Mouse (Mus musculus): Measurements from ENCODE around the gene Sh3gl2. TPM values are rescaled to one million over a fixed set of nuclear protein-coding genes. Genes with fewer than 3 reads are reported as not detected.

Sh3gl2 gene
- polyA plus RNA-seq, 1 experiment from 2014 or later = 9.7 TPM

GRCm38 (mm10) chr4:85371036-85371435, 166.1 kb downstream of the Sh3gl2 start:
- no peak for ATAC-seq (ENCODE audit: low FRiP score, low TSS enrichment)
- Histone ChIP-seq H3K27me3 (ENCODE audit: control insufficient read depth, insufficient read depth, low read length) (no peaks in the 10 kb centered on the region), H3K27ac (replicated peaks) (no peak overlapping the region), H3K4me1 (replicated peaks; ENCODE audit: control insufficient read depth, insufficient read depth) (no peaks in the 10 kb centered on the region), H3K9me3 (ENCODE audit: control insufficient read depth, low read length) (no peaks in the 10 kb centered on the region), H3K9ac (ENCODE audit: low read length) (no peak overlapping the region), H3K4me2 (replicated peaks; ENCODE audit: low read depth) (no peak overlapping the region), H3K4me3 (ENCODE audit: low read depth, low read length) (no peak overlapping the region), H3K36me3 (ENCODE audit: control insufficient read depth, insufficient read depth, low read length) (no peaks in the 10 kb centered on the region)
- DNase-seq (ENCODE audit: low spot score) = no peak
- WGBS = 66% methylated on average over 6 of the region's 6 CpGs
- peak; percentile 34 for TF ChIP-seq CTCF (IDR thresholded peaks at IDR 0.05; ENCODE audit: low read depth)
- no peak for TF ChIP-seq EP300 (optimal IDR thresholded peaks at IDR 0.05)

- H3K36me3 ChIP-seq (ENCODE audit: control insufficient read depth, insufficient read depth, low read length) = no peaks in the 10 kb centered on the region
- H3K9ac ChIP-seq (ENCODE audit: low read length) = no peak overlapping the region
- H3K4me3 ChIP-seq (ENCODE audit: low read depth, low read length) = no peak overlapping the region
- no peak for ATAC-seq (ENCODE audit: low FRiP score, low TSS enrichment)
- no peak overlapping the region for H3K27ac ChIP-seq (replicated peaks)
- H3K27me3 ChIP-seq (ENCODE audit: control insufficient read depth, insufficient read depth, low read length) = no peaks in the 10 kb centered on the region
- DNase-seq (ENCODE audit: low spot score) = no peak
- TF ChIP-seq CTCF (IDR thresholded peaks at IDR 0.05; ENCODE audit: low read depth) = no peak
- no peak for TF ChIP-seq EP300 (optimal IDR thresholded peaks at IDR 0.05)
- H3K4me1 ChIP-seq (replicated peaks; ENCODE audit: control insufficient read depth, insufficient read depth) = no peaks in the 10 kb centered on the region
- 73% methylated on average over 4 of the region's 4 CpGs for WGBS
- no peaks in the 10 kb centered on the region for H3K9me3 ChIP-seq (ENCODE audit: control insufficient read depth, low read length)
- no peak overlapping the region for H3K4me2 ChIP-seq (replicated peaks; ENCODE audit: low read depth)
Measured at GRCm38 (mm10) chr4:85374801-85375200, 169.9 kb downstream of the Sh3gl2 start.

GRCm38 (mm10) chr4:85376187-85376586, 171.3 kb downstream of the Sh3gl2 start:
- no peak for ATAC-seq (ENCODE audit: low FRiP score, low TSS enrichment)
- 85% methylated on average over 6 of the region's 6 CpGs for WGBS
- H3K9ac ChIP-seq (ENCODE audit: low read length) = no peak overlapping the region

GRCm38 (mm10) chr4:85376610-85377009, 171.7 kb downstream of the Sh3gl2 start:
- no peak overlapping the region for H3K4me2 ChIP-seq (replicated peaks; ENCODE audit: low read depth)
- H3K4me1 ChIP-seq (replicated peaks; ENCODE audit: control insufficient read depth, insufficient read depth) = no peaks in the 10 kb centered on the region
- ATAC-seq (ENCODE audit: low FRiP score, low TSS enrichment) = no peak
- DNase-seq (ENCODE audit: low spot score) = no peak
- no peak overlapping the region for H3K9ac ChIP-seq (ENCODE audit: low read length)
- H3K27me3 ChIP-seq (ENCODE audit: control insufficient read depth, insufficient read depth, low read length) = no peaks in the 10 kb centered on the region
- no peak for TF ChIP-seq CTCF (IDR thresholded peaks at IDR 0.05; ENCODE audit: low read depth)
- TF ChIP-seq EP300 (optimal IDR thresholded peaks at IDR 0.05) = no peak
- H3K9me3 ChIP-seq (ENCODE audit: control insufficient read depth, low read length) = no peaks in the 10 kb centered on the region
- 95% methylated on average over 5 of the region's 5 CpGs for WGBS
- no peak overlapping the region for H3K4me3 ChIP-seq (ENCODE audit: low read depth, low read length)
- H3K27ac ChIP-seq (replicated peaks) = no peak overlapping the region
- no peaks in the 10 kb centered on the region for H3K36me3 ChIP-seq (ENCODE audit: control insufficient read depth, insufficient read depth, low read length)

More at GRCm38 (mm10) chr4:85376187-85376586, 171.3 kb downstream of the Sh3gl2 start:
- H3K27me3 ChIP-seq (ENCODE audit: control insufficient read depth, insufficient read depth, low read length) = no peaks in the 10 kb centered on the region
- TF ChIP-seq CTCF (IDR thresholded peaks at IDR 0.05; ENCODE audit: low read depth) = no peak
- TF ChIP-seq EP300 (optimal IDR thresholded peaks at IDR 0.05) = no peak
- H3K4me2 ChIP-seq (replicated peaks; ENCODE audit: low read depth) = no peak overlapping the region
- no peaks in the 10 kb centered on the region for H3K9me3 ChIP-seq (ENCODE audit: control insufficient read depth, low read length)
- no peak overlapping the region for H3K27ac ChIP-seq (replicated peaks)
- DNase-seq (ENCODE audit: low spot score) = no peak
- H3K4me1 ChIP-seq (replicated peaks; ENCODE audit: control insufficient read depth, insufficient read depth) = no peaks in the 10 kb centered on the region
- no peaks in the 10 kb centered on the region for H3K36me3 ChIP-seq (ENCODE audit: control insufficient read depth, insufficient read depth, low read length)
- no peak overlapping the region for H3K4me3 ChIP-seq (ENCODE audit: low read depth, low read length)

GRCm38 (mm10) chr4:85385241-85385640, 180.3 kb downstream of the Sh3gl2 start:
- DNase-seq (ENCODE audit: low spot score) (no peak), ATAC-seq (ENCODE audit: low FRiP score, low TSS enrichment) (peak; percentile 59; the same call in 1 of the 2 replicates)
- H3K4me1 ChIP-seq (replicated peaks; ENCODE audit: control insufficient read depth, insufficient read depth) = no peaks in the 10 kb centered on the region
- H3K27me3 ChIP-seq (ENCODE audit: control insufficient read depth, insufficient read depth, low read length) = no peaks in the 10 kb centered on the region
- no peak overlapping the region for H3K9ac ChIP-seq (ENCODE audit: low read length)
- no peak overlapping the region for H3K27ac ChIP-seq (replicated peaks)
- no peak for TF ChIP-seq EP300 (optimal IDR thresholded peaks at IDR 0.05)
- no peak for TF ChIP-seq CTCF (IDR thresholded peaks at IDR 0.05; ENCODE audit: low read depth)
- H3K4me3 ChIP-seq (ENCODE audit: low read depth, low read length) = no peak overlapping the region
- no peak overlapping the region for H3K4me2 ChIP-seq (replicated peaks; ENCODE audit: low read depth)
- 72% methylated on average over 5 of the region's 5 CpGs for WGBS
- H3K36me3 ChIP-seq (ENCODE audit: control insufficient read depth, insufficient read depth, low read length) = no peaks in the 10 kb centered on the region
- H3K9me3 ChIP-seq (ENCODE audit: control insufficient read depth, low read length) = no peaks in the 10 kb centered on the region

GRCm38 (mm10) chr4:85387676-85388075, 182.8 kb downstream of the Sh3gl2 start:
- H3K9me3 ChIP-seq (ENCODE audit: control insufficient read depth, low read length) = no peaks in the 10 kb centered on the region
- H3K4me2 ChIP-seq (replicated peaks; ENCODE audit: low read depth) = no peak overlapping the region
- H3K9ac ChIP-seq (ENCODE audit: low read length) = no peak overlapping the region
- no peak overlapping the region for H3K27ac ChIP-seq (replicated peaks)
- DNase-seq (ENCODE audit: low spot score) = no peak
- no peaks in the 10 kb centered on the region for H3K27me3 ChIP-seq (ENCODE audit: control insufficient read depth, insufficient read depth, low read length)
- no peak overlapping the region for H3K4me3 ChIP-seq (ENCODE audit: low read depth, low read length)
- 88% methylated on average over 6 of the region's 6 CpGs for WGBS
- ATAC-seq (ENCODE audit: low FRiP score, low TSS enrichment) = no peak
- TF ChIP-seq EP300 (optimal IDR thresholded peaks at IDR 0.05) = no peak
- TF ChIP-seq CTCF (IDR thresholded peaks at IDR 0.05; ENCODE audit: low read depth) = no peak
- no peaks in the 10 kb centered on the region for H3K4me1 ChIP-seq (replicated peaks; ENCODE audit: control insufficient read depth, insufficient read depth)
- no peaks in the 10 kb centered on the region for H3K36me3 ChIP-seq (ENCODE audit: control insufficient read depth, insufficient read depth, low read length)
